Mouse (Mus musculus): Measurements from ENCODE around the gene Eps8. TPM values are rescaled to one million over a fixed set of nuclear protein-coding genes. Genes with fewer than 3 reads are reported as not detected.

Gene Eps8
- total and polyA plus RNA-seq, 3 experiments = 0.08 to 0.15 TPM; not detected in 1

DNA sequence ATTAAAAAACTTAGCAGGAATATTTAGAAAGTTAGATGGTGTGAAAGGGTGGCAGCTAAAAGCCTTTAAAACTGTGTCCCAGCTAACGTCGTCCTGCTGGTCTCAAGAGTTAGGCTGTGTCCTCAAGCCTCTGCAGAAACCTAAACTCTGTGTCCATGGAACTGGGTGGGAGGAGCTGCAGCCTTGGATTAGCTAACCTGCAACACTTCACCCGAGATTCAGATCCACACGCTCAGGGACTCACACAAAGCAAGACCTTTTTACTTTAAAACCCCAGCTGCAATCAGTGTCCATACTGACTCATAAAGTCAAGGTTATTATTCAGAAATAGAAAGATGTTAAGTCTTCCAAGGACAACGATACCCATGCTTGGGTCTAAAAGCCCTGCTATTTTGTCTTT lies 18.5 kb downstream of the Eps8 start:
- no peak overlapping the region for H3K9ac ChIP-seq (ENCODE audit: control insufficient read depth, low read depth, low read length, poor library complexity, severe bottlenecking)
- H3K4me3 ChIP-seq (ENCODE audit: control insufficient read depth in 1 of 2, insufficient read depth in 1 of 2, low read depth in 2 of 2, low read length in 2 of 2) = no peak overlapping the region
- TF ChIP-seq NELFE (IDR thresholded peaks at IDR 0.05; ENCODE audit: low read depth, low read length) (no peak), GATA1 (IDR thresholded peaks at IDR 0.05; ENCODE audit: low read depth, low read length) (no peak), ZKSCAN1 (IDR thresholded peaks at IDR 0.05; ENCODE audit: low read depth, low read length) (no peak), UBTF (IDR thresholded peaks at IDR 0.05; ENCODE audit: borderline replicate concordance, insufficient read depth, low read depth, low read length) (no peak), GABPA (IDR thresholded peaks at IDR 0.05; ENCODE audit: low read depth, low read length) (no peak), EP300 (IDR thresholded peaks at IDR 0.05; ENCODE audit: low read depth in 1 of 2, low read length in 2 of 2) (no peak), HCFC1 (IDR thresholded peaks at IDR 0.05; ENCODE audit: low read depth, low read length) (no peak), BHLHE40 (IDR thresholded peaks at IDR 0.05; ENCODE audit: borderline replicate concordance, low read depth, low read length) (no peak), MAZ (IDR thresholded peaks at IDR 0.05; ENCODE audit: low read depth, low read length) (no peak), CHD1 (IDR thresholded peaks at IDR 0.05; ENCODE audit: low read depth, low read length) (no peak), ETS1 (IDR thresholded peaks at IDR 0.05; ENCODE audit: low read depth, low read length) (no peak), NRF1 (IDR thresholded peaks at IDR 0.05; ENCODE audit: insufficient read depth, low read depth, low read length, poor library complexity, severe bottlenecking) (no peak), ZC3H11A (IDR thresholded peaks at IDR 0.05; ENCODE audit: low read depth, low read length) (no peak), MEF2A (IDR thresholded peaks at IDR 0.05; ENCODE audit: extremely low read depth, insufficient replicate concordance, low read depth, low read length, poor library complexity, severe bottlenecking) (no peak)
- H3K27me3 ChIP-seq (ENCODE audit: control insufficient read depth in 1 of 2, insufficient read depth in 2 of 2, low read length in 2 of 2) = no peaks in the 10 kb centered on the region
- no peaks in the 10 kb centered on the region for H3K79me2 ChIP-seq (ENCODE audit: control insufficient read depth, insufficient read depth, low read length, poor library complexity)
- DNase-seq (ENCODE audit: low read depth, low spot score) = no peak
- no peak overlapping the region for H3K27ac ChIP-seq (ENCODE audit: control insufficient read depth, low read depth, low read length)
- H3K4me1 ChIP-seq (ENCODE audit: control insufficient read depth in 1 of 2, insufficient read depth in 2 of 2, low read length in 2 of 2) = no peaks in the 10 kb centered on the region
- H3K9me3 ChIP-seq (replicated peaks; ENCODE audit: insufficient read depth, low read length) = no peaks in the 10 kb centered on the region
- no peaks in the 10 kb centered on the region for H3K36me3 ChIP-seq (ENCODE audit: control insufficient read depth in 1 of 2, insufficient read depth in 2 of 2, low read length in 2 of 2)

GRCm38 (mm10) chr6:137633626-137634025 lies 21.1 kb downstream of the Eps8 start:
- H3K27ac ChIP-seq (ENCODE audit: control insufficient read depth, low read depth, low read length) = no peak overlapping the region
- H3K79me2 ChIP-seq (ENCODE audit: control insufficient read depth, insufficient read depth, low read length, poor library complexity) = no peaks in the 10 kb centered on the region

More at GRCm38 (mm10) chr6:137633626-137634025, 21.1 kb downstream of the Eps8 start:
- DNase-seq (ENCODE audit: low read depth, low spot score) = no peak
- no peaks in the 10 kb centered on the region for H3K36me3 ChIP-seq (ENCODE audit: control insufficient read depth in 1 of 2, insufficient read depth in 2 of 2, low read length in 2 of 2)
- TF ChIP-seq USF2 (IDR thresholded peaks at IDR 0.05; ENCODE audit: borderline replicate concordance in 1 of 2, insufficient read depth in 1 of 2, low read depth in 1 of 2, low read length in 2 of 2) (no peak), GATA1 (IDR thresholded peaks at IDR 0.05; ENCODE audit: low read depth, low read length) (no peak), SMC3 (IDR thresholded peaks at IDR 0.05; ENCODE audit: low read depth, low read length) (no peak), POLR2AphosphoS2 (IDR thresholded peaks at IDR 0.05; ENCODE audit: low read length) (no peak), SIN3A (IDR thresholded peaks at IDR 0.05; ENCODE audit: low read length) (no peak), RCOR1 (IDR thresholded peaks at IDR 0.05; ENCODE audit: low read depth, low read length) (no peak), GABPA (IDR thresholded peaks at IDR 0.05; ENCODE audit: low read depth, low read length) (no peak), CHD1 (IDR thresholded peaks at IDR 0.05; ENCODE audit: low read depth, low read length) (no peak), KAT2A (conservative IDR thresholded peaks at IDR 0.05; ENCODE audit: low read depth, low read length) (no peak)
- no peaks in the 10 kb centered on the region for H3K4me1 ChIP-seq (ENCODE audit: control insufficient read depth in 1 of 2, insufficient read depth in 2 of 2, low read length in 2 of 2)
- H3K9ac ChIP-seq (ENCODE audit: control insufficient read depth, low read depth, low read length, poor library complexity, severe bottlenecking) = no peak overlapping the region
- no peaks in the 10 kb centered on the region for H3K9me3 ChIP-seq (replicated peaks; ENCODE audit: insufficient read depth, low read length)
- H3K4me3 ChIP-seq (ENCODE audit: control insufficient read depth in 1 of 2, insufficient read depth in 1 of 2, low read depth in 2 of 2, low read length in 2 of 2) = no peak overlapping the region
- H3K27me3 ChIP-seq (ENCODE audit: control insufficient read depth in 1 of 2, insufficient read depth in 2 of 2, low read length in 2 of 2) = no peaks in the 10 kb centered on the region
